Mouse (Mus musculus) intestine, embryonic 16.5 days (tissue): Measurements from ENCODE around the gene Cenpx. TPM values are rescaled to one million over a fixed set of nuclear protein-coding genes. Genes with fewer than 3 reads are reported as not detected.
A peak's percentile ranks its signal among the peaks of the same experiment; 100 is the strongest.

Experiments
- ATAC-seq: fragments of 200-750 bp; cut with Nextera tagmentation; 2 replicates; pipeline ENCODE4 v1.8.0; 2017; ENCODE audit warnings: moderate TSS enrichment, moderate library complexity
- H3K27ac ChIP-seq: fragments of 300-500 bp; sonication (generic); 2 replicates; pipeline ENCODE4 v1.5.1; 2014; ENCODE audit warnings: mild to moderate bottlenecking, low read length
- H3K27me3 ChIP-seq: fragments of 300-500 bp; sonication (generic); replicated peaks from 2 replicates; pipeline ENCODE4 v1.6.1; 2014; ENCODE audit warnings: low read length, control low read depth, mixed read lengths; ENCODE audit not compliant: control insufficient read depth, insufficient read depth
- H3K36me3 ChIP-seq: fragments of 300-500 bp; sonication (generic); 2 replicates; pipeline ENCODE4 v1.6.1; 2014; ENCODE audit warnings: low read length, control low read depth; ENCODE audit not compliant: control insufficient read depth, insufficient read depth
- H3K4me1 ChIP-seq: fragments of 300-500 bp; sonication (generic); 2 replicates; pipeline ENCODE4 v1.6.1; 2014; ENCODE audit warnings: low read length, control low read depth, mixed read lengths; ENCODE audit not compliant: control insufficient read depth, insufficient read depth
- H3K4me2 ChIP-seq: fragments of 300-500 bp; sonication (generic); 2 replicates; pipeline ENCODE4 v1.6.1; 2014; ENCODE audit warnings: low read depth, low read length, control low read depth
- H3K4me3 ChIP-seq: fragments of 300-500 bp; sonication (generic); 2 replicates; pipeline ENCODE4 v1.5.1; 2014; ENCODE audit warnings: mild to moderate bottlenecking, low read length
- H3K9ac ChIP-seq: fragments of 300-500 bp; sonication (generic); 2 replicates; pipeline ENCODE4 v1.6.1; 2014; ENCODE audit warnings: low read depth, low read length
- H3K9me3 ChIP-seq: fragments of 300-500 bp; sonication (generic); 2 replicates; pipeline ENCODE4 v1.6.1; 2016; ENCODE audit warnings: low read length, control low read depth; ENCODE audit not compliant: control insufficient read depth
- WGBS: fragments of 180-500 bp; shearing (Covaris S2); extraction: QIAGEN DNeasy Blood & Tissue Kit; methylation state at CpG from one replicate; pipeline ENCODE4 v1.1.7; 2014; 5-methylcytosine and 5-hydroxymethylcytosine counted together
- polyA plus RNA-seq: library from polyadenylated mRNA; unstranded; fragments of >200 nt; fragmentation: Nextera tagmentation; extraction: Ambion mirVana; gene quantifications from 2 replicates; pipeline ENCODE4 v1.2.1, GENCODE M21; 2015

Cenpx gene
- polyA plus RNA-seq, 1 experiment from 2014 or later, result 174 TPM

GRCm38 (mm10) chr11:120673594-120674122 lies 39.9 kb downstream of the Cenpx start:
- no peaks in the 10 kb centered on the region for H3K27me3 ChIP-seq
- H3K4me3 ChIP-seq, result peak overlapping the region; percentile 75
- no peaks in the 10 kb centered on the region for H3K36me3 ChIP-seq
- peak overlapping the region; percentile 73 for H3K27ac ChIP-seq
- 35% methylated on average over 12 of the region's 12 CpGs for WGBS
- peak overlapping the region; percentile 67 for H3K4me2 ChIP-seq
- peaks cover 5% of the 10 kb centered on the region; the same call in 1 of the 2 replicates for H3K4me1 ChIP-seq
- peak overlapping the region; percentile 74 for H3K9ac ChIP-seq
- peak; percentile 31 for ATAC-seq
- no peaks in the 10 kb centered on the region for H3K9me3 ChIP-seq

GRCm38 (mm10) chr11:120672687-120673593 lies 40.6 kb downstream of the Cenpx start, which contains the start of gene Aspscr1:
Gene Aspscr1 (plus strand): TSS chr11:120672973.
- ATAC-seq, result peak; percentile 97

GRCm38 (mm10) chr11:120666617-120667016 lies 46.9 kb downstream of the Cenpx start:
- peaks cover 30% of the 10 kb centered on the region for H3K27me3 ChIP-seq
- no peaks in the 10 kb centered on the region for H3K36me3 ChIP-seq
- ATAC-seq, result no peak
- no peaks in the 10 kb centered on the region for H3K9me3 ChIP-seq
- WGBS, result 10% methylated on average over 3 of the region's 3 CpGs
- no peak overlapping the region for H3K9ac ChIP-seq
- H3K27ac ChIP-seq, result no peak overlapping the region
- H3K4me3 ChIP-seq, result no peak overlapping the region
- H3K4me2 ChIP-seq, result no peak overlapping the region
- no peaks in the 10 kb centered on the region for H3K4me1 ChIP-seq

More at GRCm38 (mm10) chr11:120672687-120673593, 40.6 kb downstream of the Cenpx start, which contains the start of gene Aspscr1:
- Histone ChIP-seq H3K27ac (peak within 1 kb of the TSS; percentile 73), H3K4me1 (peaks cover 5% of the 10 kb centered on the region; the same call in 1 of the 2 replicates), H3K27me3 (no peaks in the 10 kb centered on the region), H3K4me3 (peak within 1 kb of the TSS; percentile 75), H3K36me3 (no peaks in the 10 kb centered on the region), H3K9me3 (no peaks in the 10 kb centered on the region), H3K9ac (peak within 1 kb of the TSS; percentile 74), H3K4me2 (peak within 1 kb of the TSS; percentile 67)
- WGBS, result 1% methylated on average over 82 of the region's 83 CpGs

GRCm38 (mm10) chr11:120665406-120665805 lies 48.1 kb downstream of the Cenpx start:
- peak overlapping the region; percentile 37; the same call in 1 of the 2 replicates for H3K9ac ChIP-seq
- no peaks in the 10 kb centered on the region for H3K9me3 ChIP-seq
- no peak overlapping the region for H3K4me2 ChIP-seq
- peaks cover 8% of the 10 kb centered on the region for H3K4me1 ChIP-seq
- no peaks in the 10 kb centered on the region for H3K36me3 ChIP-seq
- H3K27ac ChIP-seq, result no peak overlapping the region
- no peak overlapping the region for H3K4me3 ChIP-seq
- 71% methylated on average over 3 of the region's 3 CpGs for WGBS
- peaks cover 42% of the 10 kb centered on the region for H3K27me3 ChIP-seq
- ATAC-seq, result peak; percentile 35; the same call in 1 of the 2 replicates

GRCm38 (mm10) chr11:120663714-120664113 lies 49.8 kb downstream of the Cenpx start:
- ATAC-seq, result no peak
- H3K9ac ChIP-seq, result no peak overlapping the region
- no peak overlapping the region for H3K27ac ChIP-seq
- no peak overlapping the region for H3K4me3 ChIP-seq
- no peaks in the 10 kb centered on the region for H3K36me3 ChIP-seq
- H3K4me2 ChIP-seq, result no peak overlapping the region
- peaks cover 23% of the 10 kb centered on the region for H3K4me1 ChIP-seq
- WGBS, result 75% methylated on average over 5 of the region's 5 CpGs
- no peaks in the 10 kb centered on the region for H3K9me3 ChIP-seq
- H3K27me3 ChIP-seq, result peaks cover 59% of the 10 kb centered on the region

GRCm38 (mm10) chr11:120662759-120663158 lies 50.8 kb downstream of the Cenpx start:
- no peak for ATAC-seq
- 70% methylated on average over 6 of the region's 6 CpGs for WGBS

GRCm38 (mm10) chr11:120661076-120661460 lies 52.5 kb downstream of the Cenpx start, which contains the start of gene Notum:
Gene Notum (minus strand): TSS chr11:120661175.
- peak within 1 kb of the TSS; percentile 87 for H3K4me2 ChIP-seq
- peak within 1 kb of the TSS; percentile 48 for H3K9ac ChIP-seq
- peaks cover 23% of the 10 kb centered on the region for H3K4me1 ChIP-seq
- ATAC-seq, result 0 out of 2 replicates have a peak, but pooled peaks have one; percentile 25
- peak within 1 kb of the TSS; percentile 49 for H3K4me3 ChIP-seq
- H3K27ac ChIP-seq, result no peak within 1 kb of the TSS
- no peaks in the 10 kb centered on the region for H3K36me3 ChIP-seq
- WGBS, result under 1% methylated on average over 35 of the region's 35 CpGs
- peaks cover 77% of the 10 kb centered on the region for H3K27me3 ChIP-seq
- H3K9me3 ChIP-seq, result no peaks in the 10 kb centered on the region

More at GRCm38 (mm10) chr11:120662759-120663158, 50.8 kb downstream of the Cenpx start:
- no peak overlapping the region for H3K4me3 ChIP-seq
- no peaks in the 10 kb centered on the region for H3K36me3 ChIP-seq
- H3K27me3 ChIP-seq, result peaks cover 69% of the 10 kb centered on the region
- H3K9ac ChIP-seq, result no peak overlapping the region
- peaks cover 23% of the 10 kb centered on the region for H3K4me1 ChIP-seq
- no peak overlapping the region for H3K4me2 ChIP-seq
- no peaks in the 10 kb centered on the region for H3K9me3 ChIP-seq
- no peak overlapping the region for H3K27ac ChIP-seq
